Mouse (Mus musculus): ENCODE results near the gene Gm28778. TPM values are rescaled to one million over a fixed set of nuclear protein-coding genes. Genes with fewer than 3 reads are reported as not detected.
"Not testable (repeated sequence)": the region's sequence is repeated elsewhere in the genome, so short reads cannot be mapped to it uniquely, and the experiment has no call there.

Gene Gm28778
- polyA plus RNA-seq, 1 experiment, result 15.9 TPM

- TF ChIP-seq CTCF (IDR thresholded peaks at IDR 0.05; ENCODE audit: insufficient read depth, low read length) (no peak), POLR2A (IDR thresholded peaks at IDR 0.05; ENCODE audit: borderline replicate concordance, extremely low read depth, low read depth, low read length) (no peak)
- 90% methylated on average over 5 of the region's 5 CpGs for WGBS
- Histone ChIP-seq H3K4me1 (ENCODE audit: control insufficient read depth, insufficient read depth, low read length) (no peaks in the 10 kb centered on the region), H3K4me3 (replicated peaks; ENCODE audit: extremely low read depth, low read depth, low read length) (no peak overlapping the region)
- DNase-seq, result no peak
Measured at GRCm38 (mm10) chr1:53323254-53323653, 26.3 kb downstream of the Gm28778 start.

GRCm38 (mm10) chr1:53324277-53324676, 27.4 kb downstream of the Gm28778 start:
- no peak for TF ChIP-seq CTCF (IDR thresholded peaks at IDR 0.05; ENCODE audit: insufficient read depth, low read length)
- WGBS, result 96% methylated on average over 1 of the region's 1 CpGs
- H3K4me3 ChIP-seq (replicated peaks; ENCODE audit: extremely low read depth, low read depth, low read length), result no peak overlapping the region
- no peaks in the 10 kb centered on the region for H3K4me1 ChIP-seq (ENCODE audit: control insufficient read depth, insufficient read depth, low read length)
- no peak for DNase-seq

GRCm38 (mm10) chr1:53324827-53325494, 28.1 kb downstream of the Gm28778 start:
- no peak for DNase-seq
- WGBS, result 86% methylated on average over 5 of the region's 5 CpGs
- TF ChIP-seq CTCF (IDR thresholded peaks at IDR 0.05; ENCODE audit: insufficient read depth, low read length), result no peak
- no peak for TF ChIP-seq POLR2A (IDR thresholded peaks at IDR 0.05; ENCODE audit: borderline replicate concordance, extremely low read depth, low read depth, low read length)
- Histone ChIP-seq H3K4me1 (ENCODE audit: control insufficient read depth, insufficient read depth, low read length) (no peaks in the 10 kb centered on the region), H3K4me3 (replicated peaks; ENCODE audit: extremely low read depth, low read depth, low read length) (no peak overlapping the region)

GRCm38 (mm10) chr1:53333527-53333926, 36.6 kb downstream of the Gm28778 start:
- 63% methylated on average over 5 of the region's 5 CpGs for WGBS
- not testable (repeated sequence) for DNase-seq; H3K4me1 ChIP-seq (ENCODE audit: control insufficient read depth, insufficient read depth, low read length); H3K4me3 ChIP-seq (replicated peaks; ENCODE audit: extremely low read depth, low read depth, low read length)

- Histone ChIP-seq H3K4me3 (replicated peaks; ENCODE audit: extremely low read depth, low read depth, low read length) (no peak overlapping the region), H3K4me1 (ENCODE audit: control insufficient read depth, insufficient read depth, low read length) (no peaks in the 10 kb centered on the region)
- DNase-seq, result no peak
- TF ChIP-seq CTCF (IDR thresholded peaks at IDR 0.05; ENCODE audit: insufficient read depth, low read length), result no peak
- no peak for TF ChIP-seq POLR2A (IDR thresholded peaks at IDR 0.05; ENCODE audit: borderline replicate concordance, extremely low read depth, low read depth, low read length)
Measured at GRCm38 (mm10) chr1:53335465-53335864, 38.6 kb downstream of the Gm28778 start.

DNA sequence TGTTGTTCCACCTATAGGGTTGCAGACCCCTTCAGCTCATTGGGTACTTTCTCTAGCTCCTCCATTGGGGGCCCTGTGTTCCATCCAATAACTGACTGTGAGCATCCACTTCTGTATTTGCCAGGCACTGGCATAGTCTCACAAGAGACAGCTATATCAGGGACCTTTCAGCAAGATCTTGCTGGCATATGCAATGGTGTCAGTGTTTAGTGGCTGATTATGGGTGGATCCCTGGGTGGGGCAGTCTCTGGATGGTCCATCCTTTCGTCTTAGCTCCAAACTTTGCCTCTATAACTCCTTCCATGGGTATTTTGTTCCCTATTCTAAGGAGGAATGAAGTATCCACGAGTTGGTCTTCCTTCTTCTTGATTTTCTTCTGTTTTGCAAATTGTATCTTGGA, 40.5 kb downstream of the Gm28778 start:
- H3K4me1 ChIP-seq (ENCODE audit: control insufficient read depth, insufficient read depth, low read length); DNase-seq; H3K4me3 ChIP-seq (replicated peaks; ENCODE audit: extremely low read depth, low read depth, low read length): not testable (repeated sequence)
- 67% methylated on average over 2 of the region's 2 CpGs for WGBS

GRCm38 (mm10) chr1:53341071-53341470, 44.2 kb downstream of the Gm28778 start:
- no peak for TF ChIP-seq CTCF (IDR thresholded peaks at IDR 0.05; ENCODE audit: insufficient read depth, low read length)
- no peak for TF ChIP-seq POLR2A (IDR thresholded peaks at IDR 0.05; ENCODE audit: borderline replicate concordance, extremely low read depth, low read depth, low read length)
- Histone ChIP-seq H3K4me3 (replicated peaks; ENCODE audit: extremely low read depth, low read depth, low read length) (no peak overlapping the region), H3K4me1 (ENCODE audit: control insufficient read depth, insufficient read depth, low read length) (no peaks in the 10 kb centered on the region)
- 100% methylated on average over 2 of the region's 2 CpGs for WGBS
- DNase-seq, result no peak

GRCm38 (mm10) chr1:53352327-53353261, 55.7 kb downstream of the Gm28778 start, which contains the start of the genes Asdurf, Gm28551 and Asnsd1:
Gene Asdurf, minus strand, starts transcription at chr1:53352619.
Gene Gm28551, minus strand, starts transcription at chr1:53352667.
Gene Asnsd1, minus strand, starts transcription at chr1:53352752.
- peak within 1 kb of the TSS; percentile 83 for H3K4me3 ChIP-seq (replicated peaks; ENCODE audit: extremely low read depth, low read depth, low read length)
- WGBS, result under 1% methylated on average over 44 of the region's 44 CpGs
- peak; percentile 98 for DNase-seq
- TF ChIP-seq POLR2A (IDR thresholded peaks at IDR 0.05; ENCODE audit: borderline replicate concordance, extremely low read depth, low read depth, low read length) (peak; percentile 80; the same call in 1 of the 2 replicates), CTCF (IDR thresholded peaks at IDR 0.05; ENCODE audit: insufficient read depth, low read length) (no peak)
- H3K4me1 ChIP-seq (ENCODE audit: control insufficient read depth, insufficient read depth, low read length), result peaks cover 3% of the 10 kb centered on the region; the same call in 1 of the 2 replicates

- no peaks in the 10 kb centered on the region for H3K4me1 ChIP-seq (ENCODE audit: control insufficient read depth, insufficient read depth, low read length)
- TF ChIP-seq CTCF (IDR thresholded peaks at IDR 0.05; ENCODE audit: insufficient read depth, low read length), result no peak
- no peak for TF ChIP-seq POLR2A (IDR thresholded peaks at IDR 0.05; ENCODE audit: borderline replicate concordance, extremely low read depth, low read depth, low read length)
- H3K4me3 ChIP-seq (replicated peaks; ENCODE audit: extremely low read depth, low read depth, low read length), result no peak overlapping the region
- DNase-seq, result no peak
Measured at GRCm38 (mm10) chr1:53358988-53359387, 62.1 kb downstream of the Gm28778 start.

Other genes with a start within 250 kb of the Gm28778 start
- gene Mstn, start 235.5 kb upstream of the Gm28778 start, polyA plus RNA-seq (2012; rRNA removed), result 0.25 TPM in 1 of 2 replicates, not detected in the other
- not detected in 2 replicates for gene 1700019A02Rik, start 109.5 kb upstream of the Gm28778 start, polyA plus RNA-seq (2012; rRNA removed)
- gene Pms1, start 93 bp upstream of the Gm28778 start, polyA plus RNA-seq (2012; rRNA removed), result 0.93 and 0.95 TPM in 2 replicates
- gene Ormdl1, start within 50 bp of the Gm28778 start, polyA plus RNA-seq (2012; rRNA removed), result 3.6 and 6.4 TPM in 2 replicates
- 2.2 and 3.9 TPM in 2 replicates for gene Osgepl1, start 16.5 kb downstream of the Gm28778 start, polyA plus RNA-seq (2012; rRNA removed)
- gene Asdurf, start 55.5 kb downstream of the Gm28778 start, polyA plus RNA-seq (2012; rRNA removed), result not detected in 2 replicates
- not detected in 2 replicates for gene Gm28551, start 55.6 kb downstream of the Gm28778 start, polyA plus RNA-seq (2012; rRNA removed)
- 3.7 and 5.5 TPM in 2 replicates for gene Asnsd1, start 55.6 kb downstream of the Gm28778 start, polyA plus RNA-seq (2012; rRNA removed)

Measured in lung, adult 2 months (tissue).